Comparison of ENCODE assay signal across 8 mouse cellular contexts in the genomic region with DNA sequence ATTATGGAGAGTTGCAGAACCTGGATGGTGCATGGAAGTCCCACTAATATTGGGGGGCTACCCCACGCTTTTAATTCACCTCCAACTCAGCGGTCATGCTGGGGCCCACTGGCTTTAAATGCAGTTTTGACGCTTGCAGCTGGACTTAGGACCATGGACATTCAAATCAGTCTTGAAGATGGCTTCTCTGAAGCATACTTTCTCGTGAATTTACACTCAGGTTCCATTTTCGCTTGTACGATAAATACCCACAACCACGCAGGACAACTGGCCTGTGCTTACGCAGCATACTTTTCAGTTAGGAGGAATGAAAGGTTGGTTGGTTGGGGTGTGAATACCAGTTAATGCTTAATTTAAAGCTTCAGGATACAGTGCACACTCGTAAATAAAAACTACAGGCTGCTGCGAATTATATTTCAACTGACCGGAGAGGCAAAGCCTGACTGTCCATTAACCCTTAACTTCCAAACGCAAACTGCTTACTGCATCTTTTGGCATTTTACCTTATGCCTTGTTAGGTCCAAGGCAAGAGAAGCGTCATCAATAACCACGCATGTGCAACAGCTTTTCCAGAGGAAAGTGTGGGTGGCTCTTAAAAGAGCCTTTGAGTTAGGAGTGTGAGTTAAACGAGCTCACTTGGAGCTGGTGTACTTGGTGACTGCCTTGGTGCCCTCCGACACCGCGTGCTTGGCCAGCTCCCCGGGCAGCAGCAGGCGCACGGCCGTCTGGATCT. TPM values are rescaled to one million over a fixed set of nuclear protein-coding genes. Genes with fewer than 3 reads are reported as not detected.
DNase-seq lines count a peak whose midpoint lies in the region; ATAC-seq and TF ChIP-seq lines count a peak whose summit lies in the region.

No protein-coding gene starts in this region.

- peaks cover 29% of the 10 kb centered on the region for H3K4me1 ChIP-seq in kidney, embryonic 16.5 days (ENCODE audit: insufficient read depth, low read length)
- H3K4me1 ChIP-seq in E14TG2a.4 (replicated peaks; ENCODE audit: low read depth, low read length), result peaks cover 31% of the 10 kb centered on the region
- peaks cover 22% of the 10 kb centered on the region for H3K4me1 ChIP-seq in hindbrain, embryonic 12.5 days

- H3K36me3 ChIP-seq in kidney, embryonic 16.5 days (ENCODE audit: insufficient read depth, low read length), result no peaks in the 10 kb centered on the region
- H3K36me3 ChIP-seq in E14TG2a.4 (ENCODE audit: insufficient read depth, low read length), result no peaks in the 10 kb centered on the region
- H3K36me3 ChIP-seq in hindbrain, embryonic 12.5 days, result no peaks in the 10 kb centered on the region

- peak overlapping the region; percentile 78 for H3K9ac ChIP-seq in kidney, embryonic 16.5 days (replicated peaks; ENCODE audit: low read length)
- H3K9ac ChIP-seq in hindbrain, embryonic 12.5 days, result peak overlapping the region; percentile 62

- WGBS in kidney, embryonic 16.5 days, result under 1% methylated on average over 19 of the region's 22 CpGs
- WGBS in hindbrain, embryonic 12.5 days, result 1% methylated on average over 22 of the region's 22 CpGs

- TF ChIP-seq CTCF in E14TG2a.4 (conservative IDR thresholded peaks at IDR 0.05; ENCODE audit: low read length), result no peak

- no peaks in the 10 kb centered on the region for H3K9me3 ChIP-seq in kidney, embryonic 16.5 days (ENCODE audit: low read length)
- no peaks in the 10 kb centered on the region for H3K9me3 ChIP-seq in E14TG2a.4 (ENCODE audit: low read length)
- no peaks in the 10 kb centered on the region for H3K9me3 ChIP-seq in hindbrain, embryonic 12.5 days (replicated peaks)

- peak overlapping the region; percentile 96 for H3K27ac ChIP-seq in kidney, embryonic 16.5 days (ENCODE audit: low read length)
- H3K27ac ChIP-seq in hindbrain, embryonic 12.5 days, result peak overlapping the region; percentile 89

- no peak for ATAC-seq in kidney, embryonic 16.5 days (ENCODE audit: low FRiP score, low TSS enrichment)
- ATAC-seq in hindbrain, embryonic 12.5 days (ENCODE audit: low FRiP score), result no peak
- 0 out of 2 replicates have a peak, but pooled peaks have one; percentile 11 for ATAC-seq in megakaryocyte-erythroid progenitor cell, adult 5-6 weeks (replicated peaks; ENCODE audit: low FRiP score, low TSS enrichment, poor library complexity, severe bottlenecking)

- DNase-seq in kidney, postnatal 10 days, result no peak
- DNase-seq in embryo, embryonic 10.5 days (ENCODE audit: low spot score), result peak; percentile 67
- DNase-seq in thymus, postnatal 25 days, result peak; percentile 12
- no peak for DNase-seq in gastrocnemius, postnatal 4 days (ENCODE audit: low spot score in 2 of 2)

- H3K4me3 ChIP-seq in kidney, embryonic 16.5 days (ENCODE audit: low read length), result peak overlapping the region; percentile 56
- H3K4me3 ChIP-seq in E14TG2a.4 (replicated peaks; ENCODE audit: low read length), result peak overlapping the region; percentile 76
- peak overlapping the region; percentile 41 for H3K4me3 ChIP-seq in hindbrain, embryonic 12.5 days

- H3K27me3 ChIP-seq in kidney, embryonic 16.5 days (ENCODE audit: insufficient read depth, low read length), result no peaks in the 10 kb centered on the region
- H3K27me3 ChIP-seq in E14TG2a.4 (ENCODE audit: insufficient read depth, low read length), result no peaks in the 10 kb centered on the region
- no peaks in the 10 kb centered on the region for H3K27me3 ChIP-seq in hindbrain, embryonic 12.5 days

- H3K4me2 ChIP-seq in kidney, embryonic 16.5 days (replicated peaks; ENCODE audit: low read depth, low read length), result peak overlapping the region; percentile 88
- peak overlapping the region; percentile 77 for H3K4me2 ChIP-seq in hindbrain, embryonic 12.5 days (replicated peaks)

RNA-seq across cellular contexts. Expression of a gene that starts 0.6 kb away (rescaled TPM):
- polyA plus RNA-seq in kidney, embryonic 16.5 days (2015; fragmentation: Nextera tagmentation; extraction: Ambion mirVana), result 1.9 and 3.8 TPM in 2 replicates
- 3.6 and 4.4 TPM in 2 replicates for polyA plus RNA-seq in hindbrain, embryonic 12.5 days (2016; fragmentation: Nextera tagmentation; extraction: Ambion mirVana)
- 430 and 709 TPM in 2 replicates for total RNA-seq in megakaryocyte-erythroid progenitor cell, adult 5-6 weeks (2014; fragmentation: Nextera tagmentation)
- total RNA-seq in megakaryocyte-erythroid progenitor cell, adult 5-6 weeks (2017), result 345 and 387 TPM in 2 replicates
- 100 to 1,000 TPM; 362 to 482 TPM for total RNA-seq in gastrocnemius, postnatal 4 days (2021)

RNA-seq across cellular contexts. Expression of a gene that starts 0.9 kb away (rescaled TPM):
- polyA plus RNA-seq in kidney, embryonic 16.5 days (2015; fragmentation: Nextera tagmentation; extraction: Ambion mirVana), result 13.5 and 20.3 TPM in 2 replicates
- polyA plus RNA-seq in hindbrain, embryonic 12.5 days (2016; fragmentation: Nextera tagmentation; extraction: Ambion mirVana), result 17.3 and 29.5 TPM in 2 replicates
- total RNA-seq in megakaryocyte-erythroid progenitor cell, adult 5-6 weeks (2014; fragmentation: Nextera tagmentation), result 3.0 and 26.7 TPM in 2 replicates
- 582 and 1,238 TPM in 2 replicates for total RNA-seq in megakaryocyte-erythroid progenitor cell, adult 5-6 weeks (2017)
- total RNA-seq in gastrocnemius, postnatal 4 days (2021), result 100 to 1,000 TPM; 297 to 368 TPM

RNA-seq across cellular contexts. Expression of a gene that starts 2.2 kb away (rescaled TPM):
- polyA plus RNA-seq in kidney, embryonic 16.5 days (2015; fragmentation: Nextera tagmentation; extraction: Ambion mirVana), result 6.2 and 12.4 TPM in 2 replicates
- polyA plus RNA-seq in hindbrain, embryonic 12.5 days (2016; fragmentation: Nextera tagmentation; extraction: Ambion mirVana), result 8.9 and 18.3 TPM in 2 replicates
- 21.9 TPM in 1 of 2 replicates, not detected in the other for total RNA-seq in megakaryocyte-erythroid progenitor cell, adult 5-6 weeks (2014; fragmentation: Nextera tagmentation)
- total RNA-seq in megakaryocyte-erythroid progenitor cell, adult 5-6 weeks (2017), result 175 and 228 TPM in 2 replicates
- 100 to 1,000 TPM; 508 to 651 TPM for total RNA-seq in gastrocnemius, postnatal 4 days (2021)

RNA-seq across cellular contexts. Expression of a gene that starts 6.5 kb away (rescaled TPM):
- 4.3 and 4.4 TPM in 2 replicates for polyA plus RNA-seq in kidney, embryonic 16.5 days (2015; fragmentation: Nextera tagmentation; extraction: Ambion mirVana)
- polyA plus RNA-seq in hindbrain, embryonic 12.5 days (2016; fragmentation: Nextera tagmentation; extraction: Ambion mirVana), result 2.6 and 4.9 TPM in 2 replicates
- total RNA-seq in megakaryocyte-erythroid progenitor cell, adult 5-6 weeks (2014; fragmentation: Nextera tagmentation), result 242 and 265 TPM in 2 replicates
- 262 and 417 TPM in 2 replicates for total RNA-seq in megakaryocyte-erythroid progenitor cell, adult 5-6 weeks (2017)
- total RNA-seq in gastrocnemius, postnatal 4 days (2021), result 100 to 1,000 TPM; 101 to 150 TPM

RNA-seq across cellular contexts. Expression of a gene that starts 17.4 kb away (rescaled TPM):
- polyA plus RNA-seq in kidney, embryonic 16.5 days (2015; fragmentation: Nextera tagmentation; extraction: Ambion mirVana), result not detected in 2 replicates
- polyA plus RNA-seq in hindbrain, embryonic 12.5 days (2016; fragmentation: Nextera tagmentation; extraction: Ambion mirVana), result not detected in 2 replicates
- not detected in 2 replicates for total RNA-seq in megakaryocyte-erythroid progenitor cell, adult 5-6 weeks (2014; fragmentation: Nextera tagmentation)
- not detected in 2 replicates for total RNA-seq in megakaryocyte-erythroid progenitor cell, adult 5-6 weeks (2017)
- total RNA-seq in gastrocnemius, postnatal 4 days (2021), result not detected

Comparison
In these comparisons a context has a peak if more than half of its experiments do, and no peak if none do; other contexts are left out.
1. DNase-seq: peak in embryo, embryonic 10.5 days (single experiment) and thymus, postnatal 25 days (single experiment); none in kidney, postnatal 10 days (single experiment) and gastrocnemius, postnatal 4 days (0 of 2).
2. Peak in every context shown above with its lines, with median percentiles within 50 percentile points of each other: H3K4me3 ChIP-seq.